Mouse (Mus musculus): ENCODE data around the gene Gfra1. TPM values are rescaled to one million over a fixed set of nuclear protein-coding genes. Genes with fewer than 3 reads are reported as not detected.

Gfra1 gene
- total RNA-seq, 2 experiments from 2014 or later: 5.6 to 11.9 TPM

DNA sequence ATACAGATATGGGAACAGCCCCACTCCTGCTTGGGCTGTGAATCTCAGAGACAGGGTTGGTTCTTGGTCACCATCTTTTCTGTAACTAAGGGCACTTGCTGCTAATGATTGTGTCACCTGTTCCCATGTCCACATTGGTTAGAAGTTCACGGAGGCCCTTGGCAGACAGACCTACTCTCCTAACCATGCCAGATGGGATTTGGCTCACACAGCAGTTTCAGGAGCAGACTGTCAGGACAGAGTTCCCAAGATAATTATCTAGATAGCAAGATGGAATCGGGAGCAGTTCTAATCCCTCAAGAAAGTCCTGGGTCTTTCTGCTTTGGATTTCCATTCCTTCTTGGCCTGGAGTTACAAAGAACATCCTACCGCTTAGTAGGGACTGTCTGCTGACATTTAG, 199.2 kb downstream of the Gfra1 start:
- peak; percentile 13 for DNase-seq

DNA sequence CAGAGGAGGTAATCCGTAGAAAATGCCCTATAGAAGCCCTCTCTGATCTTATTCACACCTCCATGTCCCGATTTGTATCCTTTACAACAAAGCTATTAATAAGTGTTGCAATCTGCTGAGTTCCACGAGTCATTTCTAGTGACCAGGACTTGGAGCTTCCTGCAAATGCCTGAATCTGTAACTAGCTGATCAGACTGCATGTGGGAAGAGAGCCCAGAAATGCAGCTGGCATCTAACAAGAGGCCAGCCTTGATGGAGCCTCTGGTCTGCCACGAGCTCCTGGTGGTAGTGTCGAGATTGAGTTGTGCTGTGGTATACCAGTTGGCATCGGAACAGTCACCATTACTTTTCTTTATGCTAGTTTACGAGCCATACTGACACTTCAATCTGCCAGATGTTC, 200.3 kb downstream of the Gfra1 start:
- DNase-seq: no peak

DNA sequence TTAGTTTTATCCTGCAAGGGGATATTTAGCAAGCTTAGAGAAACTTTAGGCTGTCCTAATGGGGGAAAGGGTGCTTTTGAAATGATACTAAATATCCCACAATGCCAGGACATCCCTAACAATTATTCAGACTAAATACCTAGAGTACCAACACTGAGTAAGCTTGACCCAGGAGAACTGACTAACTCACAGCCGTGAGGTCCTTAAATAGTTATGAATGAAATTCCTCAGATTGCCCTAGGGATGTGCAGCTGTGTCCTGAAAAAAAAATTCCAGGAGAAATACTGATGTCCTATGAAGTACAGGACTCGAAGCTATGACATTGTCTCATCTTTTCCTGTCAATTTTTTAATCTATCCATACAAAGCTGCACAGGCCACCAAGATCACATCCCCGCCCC, 201.5 kb downstream of the Gfra1 start:
- no peak for DNase-seq

DNA sequence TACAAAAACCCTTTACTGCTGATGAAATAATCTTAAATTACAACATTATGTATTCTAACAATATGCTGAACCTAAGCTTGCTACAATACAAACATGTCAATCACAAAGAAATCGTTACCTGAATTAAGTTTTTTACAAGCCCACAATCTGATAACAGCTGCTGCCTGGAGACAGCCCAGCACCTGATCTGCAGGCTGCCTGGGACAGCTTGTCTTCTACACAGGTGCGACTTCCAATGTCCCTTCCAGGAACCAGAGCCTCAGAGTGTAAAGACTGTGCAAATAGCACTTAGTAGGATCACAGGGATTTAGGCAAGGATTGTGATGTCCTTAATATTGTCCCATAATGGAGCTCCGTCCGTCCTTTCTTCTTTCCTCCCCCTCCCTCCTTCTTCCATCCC, 204.0 kb downstream of the Gfra1 start:
- no peak for DNase-seq

DNA sequence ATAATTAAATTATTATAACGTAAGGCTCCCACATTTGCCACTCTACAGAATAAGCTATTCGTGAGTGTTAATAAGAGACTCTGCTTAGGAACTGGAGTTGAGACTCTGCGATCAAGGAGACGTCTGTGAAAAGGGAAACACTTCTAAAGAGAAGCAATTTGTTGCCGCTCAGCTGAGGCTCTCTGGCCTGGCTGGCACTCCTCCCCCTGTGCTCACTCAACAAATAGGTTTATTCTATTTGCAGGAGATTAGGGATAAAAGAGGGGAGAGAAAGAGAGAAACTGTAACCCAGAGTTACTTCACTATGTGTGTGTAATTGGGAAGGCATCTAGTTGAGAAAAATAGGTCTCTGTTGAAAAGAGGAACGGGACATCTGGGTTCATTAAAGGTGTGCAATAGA, 204.6 kb downstream of the Gfra1 start:
- DNase-seq: no peak

DNA sequence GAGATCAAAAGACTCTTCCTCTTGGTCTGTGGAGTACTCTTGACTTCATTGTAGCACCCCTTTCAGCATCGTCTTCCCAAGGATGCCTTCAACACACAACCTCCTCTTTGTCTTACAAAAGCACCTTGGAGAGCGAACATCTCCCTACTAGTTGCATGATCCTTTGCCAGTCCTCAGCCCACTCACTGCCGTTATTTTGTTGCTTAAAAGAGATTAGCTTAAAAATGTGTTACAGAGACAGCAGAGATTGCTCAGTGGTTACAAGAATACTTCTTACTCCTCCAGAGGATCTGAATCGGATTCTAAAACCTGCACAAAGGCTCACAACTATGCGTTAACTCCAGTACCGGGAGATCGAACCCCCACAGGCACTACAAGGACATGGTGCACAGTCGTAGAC, 205.5 kb downstream of the Gfra1 start:
- no peak for DNase-seq

DNA sequence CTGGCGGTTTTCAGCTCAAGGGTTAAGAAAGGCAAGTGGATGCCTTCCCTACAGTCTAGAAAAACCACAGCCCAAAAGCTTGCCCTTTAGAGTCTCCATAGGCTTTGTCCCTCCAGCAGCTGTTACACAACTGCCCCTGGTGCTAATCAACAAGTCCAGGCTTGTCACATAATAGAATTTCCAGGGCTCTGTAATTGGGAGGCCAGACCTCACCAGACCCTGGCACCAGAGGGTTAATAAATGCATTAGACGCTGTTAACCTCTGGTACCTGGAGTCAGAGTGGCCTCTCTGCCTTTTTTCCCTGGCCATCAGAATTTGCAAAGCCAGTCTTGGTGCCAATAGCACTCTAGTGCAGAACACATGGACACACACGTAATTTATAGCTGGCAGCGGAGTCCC, 211.6 kb downstream of the Gfra1 start:
- no peak for DNase-seq

DNA sequence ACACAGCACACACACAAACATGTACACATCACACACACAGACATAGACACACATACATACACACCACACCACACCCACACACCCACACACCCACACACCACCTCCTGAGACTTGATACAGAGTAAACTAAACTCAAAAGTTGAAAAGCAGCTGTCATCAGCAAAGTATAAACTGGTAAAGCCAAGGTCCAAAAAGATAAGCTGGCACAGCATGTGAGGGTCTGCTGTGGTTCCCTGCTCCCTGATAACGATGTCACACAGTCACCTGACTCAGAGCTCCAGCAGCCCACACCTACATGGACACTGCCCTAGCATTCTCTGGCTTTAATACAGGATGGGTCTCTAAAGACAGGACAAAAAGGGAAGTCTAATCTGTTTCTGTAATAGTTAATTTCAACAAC, 212.1 kb downstream of the Gfra1 start:
- no peak for DNase-seq

DNA sequence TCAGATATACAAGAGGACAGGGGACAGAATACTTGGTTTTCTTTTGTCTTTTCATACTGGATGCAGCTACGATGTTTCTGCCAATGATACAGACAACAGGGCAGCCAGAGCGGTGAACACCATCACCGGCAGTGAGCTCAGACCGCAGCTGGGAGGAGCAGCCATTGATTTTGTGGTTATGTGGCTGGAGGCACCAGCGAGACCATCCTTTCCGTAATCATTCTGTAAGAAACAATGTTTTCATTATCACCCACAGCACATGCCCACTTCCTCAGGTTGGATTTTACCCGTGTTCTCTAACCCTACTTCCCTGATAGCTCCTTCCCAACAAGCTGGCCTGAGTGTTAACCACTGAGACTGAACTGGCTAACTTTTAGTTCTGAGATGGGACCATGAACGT, 217.4 kb downstream of the Gfra1 start:
- no peak for DNase-seq

DNA sequence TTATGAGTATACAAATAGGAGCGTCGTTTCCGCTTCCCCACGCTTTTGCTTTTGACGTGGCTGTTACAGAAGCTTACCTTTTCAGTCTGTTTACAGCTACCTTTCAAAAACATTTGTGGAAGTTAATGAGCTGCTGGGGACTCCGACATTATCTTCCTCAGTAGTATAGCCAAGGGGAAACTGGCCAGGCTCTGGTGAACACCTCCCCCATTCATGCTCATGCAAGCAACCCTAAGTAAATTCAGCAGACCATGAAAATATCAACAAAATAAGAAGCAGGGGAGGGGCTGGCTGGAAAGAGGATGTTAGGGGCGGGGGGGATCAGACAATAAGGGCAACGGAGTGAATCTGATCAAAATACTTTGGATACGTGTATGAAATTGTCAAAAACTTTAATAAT, 228.0 kb downstream of the Gfra1 start:
- DNase-seq: no peak

DNA sequence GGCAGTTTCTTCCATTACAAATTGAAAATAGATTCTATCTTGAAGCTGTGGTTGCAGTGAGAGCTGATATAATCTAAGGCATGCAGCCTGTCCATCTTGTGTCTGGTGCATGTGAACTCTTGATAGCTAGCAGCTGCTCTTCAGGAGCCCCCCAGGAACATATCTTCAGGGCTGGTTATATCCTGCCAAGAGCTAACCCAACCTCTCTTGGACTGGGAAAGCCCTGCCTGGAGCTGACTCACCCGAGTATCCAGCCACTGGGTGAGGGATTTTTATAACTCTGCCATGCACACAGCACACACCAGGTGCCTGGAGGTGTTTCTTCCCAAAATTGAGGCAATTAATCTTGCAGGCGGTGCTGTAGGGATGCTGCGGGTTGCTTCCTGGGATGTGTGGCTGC, 228.8 kb downstream of the Gfra1 start:
- no peak for DNase-seq

DNA sequence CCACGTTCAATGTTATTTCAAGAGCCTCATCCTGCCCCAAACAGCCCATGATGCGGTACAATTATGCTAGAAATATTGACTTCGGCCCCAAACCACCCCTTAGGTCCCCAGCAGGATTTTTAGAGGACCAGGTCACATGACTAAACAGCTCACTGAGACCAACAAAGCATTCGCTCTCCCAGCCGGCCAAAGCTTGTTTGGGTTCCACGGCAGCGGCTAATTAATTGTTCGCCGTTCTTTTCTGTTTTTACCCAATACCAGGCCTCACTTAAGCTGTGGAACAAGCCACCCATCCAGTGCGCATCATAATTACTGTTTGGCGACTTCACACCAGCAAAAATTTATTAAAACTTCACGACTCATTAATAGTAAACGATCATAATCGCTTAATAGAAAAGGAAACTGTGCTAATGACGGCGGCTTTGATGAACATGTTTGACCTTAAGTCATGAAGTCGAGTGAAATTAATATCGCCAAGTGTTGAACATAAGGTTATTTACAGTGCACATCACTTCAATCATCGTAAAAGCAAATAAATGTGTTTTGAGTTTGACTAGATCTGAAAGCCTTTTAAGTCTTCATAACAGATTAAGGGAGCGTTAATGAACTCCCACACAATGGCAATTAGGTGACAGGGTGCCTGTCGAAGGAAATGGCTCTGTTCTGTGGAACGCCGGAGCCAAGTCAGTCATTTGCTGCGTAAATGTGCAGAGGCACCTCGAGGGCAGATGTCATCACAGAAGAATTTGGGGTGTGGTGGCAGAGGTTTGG, 235.5 kb downstream of the Gfra1 start:
- DNase-seq: no peak

DNA sequence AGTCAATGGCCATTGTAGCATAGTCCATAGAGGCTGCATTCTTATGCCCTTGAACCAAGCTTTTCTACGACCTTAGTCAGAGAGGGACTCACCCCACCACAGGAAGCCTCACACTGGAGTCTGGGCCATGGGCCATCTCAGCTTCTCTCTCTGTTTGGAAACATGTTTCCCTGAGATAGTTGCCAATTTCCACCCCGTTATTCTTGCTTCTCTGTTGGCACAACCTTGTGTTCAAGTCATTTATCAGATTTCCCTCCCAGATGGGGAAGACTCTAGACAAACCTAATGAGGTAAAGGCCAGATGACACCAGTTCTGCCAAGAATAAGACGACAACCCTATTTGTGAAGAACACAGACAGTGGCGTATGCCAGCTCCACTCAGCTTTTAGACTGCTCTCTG, 238.1 kb downstream of the Gfra1 start:
- peak; percentile 9 for DNase-seq

DNA sequence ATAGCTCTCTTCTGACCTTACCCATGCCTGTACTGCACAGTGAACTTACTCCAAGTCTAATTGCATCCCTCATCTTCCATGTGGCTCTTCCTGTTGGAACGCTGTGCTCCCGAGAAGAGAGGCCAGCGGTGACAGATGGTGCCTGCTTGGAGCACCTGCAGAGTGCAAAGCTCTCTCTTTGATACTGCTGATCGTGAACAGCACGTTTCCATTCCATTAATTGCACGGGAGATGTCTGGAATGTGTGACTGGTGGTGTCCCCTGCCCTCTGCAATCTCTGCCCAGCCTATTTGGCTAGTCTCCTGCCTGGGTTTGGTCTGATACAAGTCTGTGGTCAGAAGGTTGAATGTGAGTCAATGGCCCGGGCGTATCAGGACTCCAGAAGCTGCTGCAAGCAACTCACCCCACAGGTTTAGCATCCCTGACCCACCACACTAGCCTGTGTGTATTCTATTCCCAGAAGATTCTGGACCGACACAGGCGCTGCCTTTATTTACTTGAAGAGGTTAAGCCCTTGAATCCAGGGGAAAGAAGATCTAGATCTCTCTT, 249.1 kb downstream of the Gfra1 start:
- DNase-seq: no peak

DNA sequence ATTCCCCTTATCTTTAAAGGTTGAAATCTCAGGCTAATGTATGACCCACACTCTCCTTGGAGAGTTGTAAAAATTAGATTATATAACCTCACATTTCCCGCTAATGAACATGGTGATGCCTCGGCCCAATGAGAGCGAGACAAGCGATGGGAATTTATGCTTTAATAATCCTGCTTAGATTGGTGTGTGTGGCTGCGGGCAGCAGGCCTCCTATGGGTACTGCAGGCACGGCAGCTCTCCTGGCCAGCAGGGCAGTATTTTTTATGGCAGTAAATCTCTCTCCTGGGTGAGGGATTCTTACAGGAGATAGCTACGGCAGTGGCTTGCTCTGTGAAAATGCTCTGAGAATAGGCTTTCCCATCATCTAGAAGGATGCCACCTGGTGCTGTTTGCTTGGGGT, 250.2 kb downstream of the Gfra1 start:
- no peak for DNase-seq

DNA sequence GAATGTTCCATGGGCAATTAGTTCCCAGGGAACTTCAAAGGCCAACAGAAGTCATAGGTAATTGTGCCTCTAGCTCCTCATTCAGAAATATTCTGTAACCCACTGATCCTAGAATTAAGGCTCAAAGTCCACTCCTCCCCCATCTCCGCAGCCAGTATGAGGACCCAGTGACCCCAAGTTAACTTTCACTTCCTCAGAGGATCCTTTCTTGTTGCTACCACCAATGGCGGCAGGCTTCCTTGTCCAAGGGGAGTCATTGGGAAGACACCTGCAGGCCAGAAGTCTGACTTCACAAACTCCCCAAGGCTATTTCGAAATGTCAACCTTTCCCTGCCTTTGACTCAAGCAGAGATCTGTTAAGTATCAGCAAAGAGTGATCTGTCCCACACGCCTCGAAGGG, 253.1 kb downstream of the Gfra1 start:
- DNase-seq: no peak

DNA sequence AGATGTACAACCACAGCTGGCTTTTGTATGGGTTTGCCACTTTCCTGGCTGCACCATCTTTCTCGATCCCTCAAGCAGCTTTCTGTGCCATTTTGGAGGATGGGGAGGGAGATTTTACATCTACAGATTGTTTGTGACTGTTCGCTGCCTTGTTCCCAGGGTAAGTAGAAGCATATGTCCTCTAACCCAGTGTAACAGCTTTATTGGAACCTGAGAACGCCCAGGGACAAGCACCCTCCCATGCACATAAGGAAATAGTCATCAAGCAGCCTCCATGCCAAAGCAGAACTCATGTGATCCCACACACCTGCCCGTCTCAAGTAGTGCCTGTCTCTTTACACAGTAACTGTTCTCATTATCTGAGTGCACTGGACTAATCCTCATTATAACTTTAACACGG, 256.0 kb downstream of the Gfra1 start:
- no peak for DNase-seq

DNA sequence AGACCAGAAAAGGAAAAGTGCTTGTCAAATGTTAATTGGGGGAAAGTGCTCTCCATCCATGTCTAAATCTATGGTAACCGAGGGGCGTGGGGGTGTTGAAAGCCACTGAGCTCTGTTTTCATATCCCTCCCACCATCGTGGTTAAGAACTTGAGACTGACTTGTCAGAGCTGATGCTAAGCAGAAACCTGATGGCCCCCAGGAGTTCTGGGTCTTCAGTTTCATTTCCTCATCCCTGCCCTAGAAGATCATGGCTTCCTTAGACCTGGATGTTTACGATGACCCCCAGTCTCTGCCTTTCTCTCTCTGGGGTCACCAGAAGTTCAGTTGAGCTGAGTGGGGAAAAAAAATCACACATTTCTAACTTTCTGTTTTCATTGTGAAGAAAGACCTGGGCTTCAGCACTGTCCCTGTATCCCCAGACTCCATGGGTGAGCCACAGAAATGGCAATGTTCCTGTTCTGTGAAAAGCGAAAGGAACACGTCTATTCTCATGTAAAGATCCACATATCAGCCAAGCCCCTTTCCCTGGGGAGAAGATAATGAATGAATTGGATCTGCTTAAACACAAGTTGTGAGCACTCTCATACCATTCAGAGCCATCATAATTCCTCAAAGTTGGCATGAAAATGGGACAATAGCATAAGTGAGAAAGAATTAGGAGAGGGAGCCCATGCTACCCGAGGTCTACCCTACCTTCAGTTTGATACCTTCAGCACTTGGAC, 261.8 kb downstream of the Gfra1 start:
- DNase-seq: no peak

DNA sequence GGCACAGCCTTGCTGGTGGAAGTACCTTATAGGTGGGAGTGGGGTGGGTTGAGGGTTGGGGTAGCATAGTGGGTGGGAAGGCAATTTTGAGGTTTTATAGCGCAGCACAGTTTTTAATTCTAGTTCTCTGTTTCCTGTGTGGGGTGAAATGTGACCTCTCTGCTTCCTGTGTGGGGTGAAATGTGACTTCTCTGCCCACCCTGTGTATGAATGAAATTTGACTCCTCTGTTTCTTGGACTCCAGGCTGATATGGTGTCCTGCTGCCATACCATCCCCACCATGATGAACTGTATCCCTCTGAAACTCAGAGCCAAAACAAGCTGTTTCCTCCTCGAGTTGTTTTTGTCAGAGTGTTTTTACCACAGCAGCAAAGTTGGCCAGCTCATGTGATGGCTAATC, 264.8 kb downstream of the Gfra1 start:
- DNase-seq: no peak

DNA sequence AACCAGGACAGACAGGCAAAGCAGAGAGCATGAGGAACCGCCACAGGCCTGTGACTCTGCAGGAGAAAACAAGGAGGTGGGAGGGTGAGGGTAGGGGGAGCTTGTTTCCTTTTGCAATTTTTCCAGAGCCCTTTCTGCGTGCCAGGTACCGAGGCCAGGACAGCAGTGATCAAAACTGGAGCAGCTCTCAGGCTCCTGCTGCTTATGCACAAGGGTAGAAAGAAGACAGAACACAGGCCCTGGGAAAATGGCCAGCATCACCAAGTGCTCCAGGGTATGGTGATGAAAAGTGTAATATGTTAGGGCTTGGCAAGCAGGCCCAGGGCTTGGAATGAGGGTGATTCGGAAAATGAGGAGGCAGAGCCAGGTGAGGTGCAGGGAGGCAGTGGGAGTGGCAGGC, 269.2 kb downstream of the Gfra1 start:
- no peak for DNase-seq

Measured in adrenal gland, postnatal 10 days (tissue).